Mouse (Mus musculus) thymus, postnatal 36 days (tissue): ENCODE data around the gene Aebp1.
"Not testable (repeated sequence)": the region's sequence is repeated elsewhere in the genome, so short reads cannot be mapped to it uniquely, and the experiment has no call there.

Experiments
- DNase-seq, 2 experiments: peaks; one replicate each; pipeline ENCODE4 v3.0.0; 2022; ENCODE audit warnings: mixed read lengths in 2 of 2

Gene Aebp1

DNA sequence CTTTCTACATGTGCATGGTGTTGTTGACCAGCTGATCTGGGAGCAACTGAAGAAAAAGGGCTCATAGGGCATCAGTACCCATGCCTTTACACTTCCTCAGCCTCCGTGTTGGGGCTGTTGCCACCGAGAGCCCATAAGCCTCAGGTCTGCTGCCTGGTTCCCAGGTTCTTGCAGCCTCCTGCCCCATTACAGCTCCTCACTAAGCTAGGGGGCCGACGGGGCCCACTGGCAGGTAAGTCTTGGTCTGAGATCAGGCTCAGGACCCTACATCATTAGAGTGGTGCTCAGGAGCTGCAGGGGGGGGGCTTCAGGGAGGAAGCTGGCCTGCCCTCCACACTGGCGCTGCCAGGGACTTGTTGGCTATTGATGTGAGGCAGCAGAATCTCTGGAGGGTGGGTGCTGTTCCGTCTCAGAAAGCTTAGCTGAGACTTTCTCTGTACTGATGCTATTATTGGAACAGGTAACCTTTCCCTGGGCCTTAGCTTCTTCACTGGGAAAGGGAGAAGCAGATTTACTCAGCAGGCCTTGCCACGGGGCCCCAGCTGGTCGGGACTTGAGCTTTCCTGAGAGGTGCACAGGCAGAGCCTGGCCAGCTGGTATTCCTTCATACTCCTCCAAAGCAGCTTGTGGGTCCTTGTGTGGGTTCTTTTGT lies 5.1 kb upstream of the Aebp1 start:
- DNase-seq, result no peak

DNA sequence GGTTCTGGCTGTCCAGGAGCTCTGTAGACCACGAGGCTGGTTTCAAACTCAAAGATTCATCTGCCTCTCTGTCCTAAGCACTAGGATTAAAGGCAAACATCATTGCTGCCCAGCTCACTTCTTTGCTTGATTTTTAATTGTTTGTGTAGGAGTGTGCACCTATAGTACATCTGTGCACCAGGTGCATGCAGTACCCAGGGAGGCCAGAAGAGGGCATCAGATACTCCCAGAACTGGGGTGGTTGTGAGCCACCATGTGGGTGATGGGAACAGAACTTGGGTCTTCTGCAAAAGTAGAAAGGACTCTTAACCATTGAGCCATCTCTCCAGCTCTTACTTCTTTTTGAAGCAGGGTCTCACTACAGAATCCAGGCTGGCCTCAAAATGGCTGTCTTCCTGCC lies 3.0 kb upstream of the Aebp1 start:
- no peak for DNase-seq

DNA sequence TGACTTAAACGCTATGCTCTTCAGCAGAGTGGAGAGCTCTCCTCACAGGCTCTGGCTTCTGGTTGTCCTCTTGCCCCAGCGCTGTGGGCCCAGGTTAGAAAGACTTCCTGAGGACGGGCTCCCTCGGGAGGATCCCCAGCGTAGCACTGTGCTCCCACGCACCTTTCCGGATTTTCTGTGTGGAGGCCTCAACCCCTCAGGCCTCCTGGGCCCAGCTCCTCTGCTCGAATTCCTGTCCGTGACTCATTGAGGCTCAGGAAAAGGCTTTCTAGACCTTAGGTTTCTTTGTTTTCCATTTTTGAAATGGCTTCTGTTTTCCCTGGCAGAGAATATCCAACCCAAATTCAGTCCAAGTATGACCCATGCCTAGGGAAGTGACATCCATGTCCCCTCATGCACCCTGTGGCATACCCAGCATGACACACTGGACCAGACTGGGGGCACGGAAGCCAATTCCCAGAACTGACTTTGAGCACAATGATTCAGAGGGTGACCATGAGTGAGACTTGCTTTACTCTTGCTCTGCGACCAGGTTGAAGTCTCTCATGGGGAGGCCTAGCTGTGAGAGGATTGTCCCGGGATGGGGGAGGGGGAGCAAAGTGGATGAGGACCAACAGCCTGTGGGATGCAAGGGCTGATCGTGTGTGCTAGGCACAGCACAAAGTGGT lies 1.7 kb upstream of the Aebp1 start:
- DNase-seq, result no peak

DNA sequence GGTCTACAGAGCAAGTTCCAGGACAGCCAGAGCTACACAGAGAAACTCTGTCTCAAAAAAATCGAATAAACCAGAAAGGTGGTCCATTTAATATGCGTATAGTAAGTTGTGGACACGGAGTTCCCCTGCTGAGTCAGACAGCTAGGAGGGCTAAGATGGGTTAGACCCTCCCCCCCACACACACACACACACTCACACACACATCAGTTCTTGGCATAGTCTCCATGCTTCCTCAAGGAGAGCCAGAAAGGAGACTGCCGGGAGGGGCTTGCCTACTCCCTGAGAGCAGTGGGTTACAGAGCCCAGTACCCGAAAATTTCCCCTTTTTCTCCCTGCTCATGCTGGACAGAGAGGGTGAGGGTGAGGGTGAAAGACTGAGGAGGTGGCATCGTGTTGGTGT lies 1.1 kb upstream of the Aebp1 start:
- no peak for DNase-seq

DNA sequence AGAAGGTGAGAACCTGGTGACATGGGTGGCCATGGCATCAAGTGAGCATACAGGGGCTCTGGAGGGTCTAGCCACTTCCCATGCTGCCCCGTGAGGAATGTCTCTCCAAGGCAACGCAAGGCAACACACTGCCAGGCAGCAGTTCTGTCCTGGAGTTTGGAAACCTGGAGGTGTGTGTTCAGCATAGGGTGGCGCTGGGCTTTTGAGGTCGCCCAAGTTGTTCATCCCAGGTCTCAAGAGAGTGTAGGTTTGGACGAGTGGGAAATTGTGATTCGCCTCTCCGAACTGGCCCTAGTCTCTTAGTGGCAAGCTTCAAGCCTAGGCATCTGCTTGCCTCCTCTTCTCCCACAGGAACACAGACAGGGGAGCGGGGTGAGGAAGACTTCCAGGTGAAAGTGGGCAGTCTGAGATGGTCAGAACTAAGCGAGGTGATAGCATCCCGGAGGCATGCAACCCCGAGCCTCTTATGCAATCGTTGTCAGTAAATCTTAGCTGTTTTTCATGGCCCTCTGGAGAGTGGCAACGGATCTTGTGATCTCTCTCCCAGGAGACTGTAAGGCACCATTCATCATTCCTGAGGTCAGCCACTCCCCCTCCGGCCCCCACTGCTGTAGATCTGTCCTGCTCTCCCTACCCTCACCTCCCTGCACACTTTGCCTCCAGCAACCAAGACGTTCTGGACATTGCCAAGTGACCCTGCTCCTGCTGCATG lies 803 bp downstream of the Aebp1 start:
- DNase-seq, result no peak

DNA sequence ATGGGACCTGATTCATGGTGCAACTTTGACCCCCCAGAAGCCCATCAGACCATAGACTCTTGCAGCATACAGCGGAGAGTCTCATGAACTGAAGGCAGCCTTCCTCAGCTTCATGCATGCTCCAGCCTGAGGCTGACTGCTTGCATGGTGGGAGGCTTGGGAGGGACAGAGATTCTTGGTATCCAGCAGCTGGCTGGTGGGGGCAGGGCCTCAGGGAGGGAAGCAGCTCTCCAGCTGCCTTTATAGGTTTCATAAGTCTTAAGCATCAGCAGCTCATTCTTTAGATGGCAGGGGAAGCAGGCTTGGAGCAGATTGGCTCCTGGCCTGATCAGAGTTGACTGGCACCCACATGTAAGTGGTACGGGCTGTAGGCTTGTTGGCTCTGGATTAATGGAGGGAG lies 5.4 kb downstream of the Aebp1 start:
- no peak for DNase-seq

DNA sequence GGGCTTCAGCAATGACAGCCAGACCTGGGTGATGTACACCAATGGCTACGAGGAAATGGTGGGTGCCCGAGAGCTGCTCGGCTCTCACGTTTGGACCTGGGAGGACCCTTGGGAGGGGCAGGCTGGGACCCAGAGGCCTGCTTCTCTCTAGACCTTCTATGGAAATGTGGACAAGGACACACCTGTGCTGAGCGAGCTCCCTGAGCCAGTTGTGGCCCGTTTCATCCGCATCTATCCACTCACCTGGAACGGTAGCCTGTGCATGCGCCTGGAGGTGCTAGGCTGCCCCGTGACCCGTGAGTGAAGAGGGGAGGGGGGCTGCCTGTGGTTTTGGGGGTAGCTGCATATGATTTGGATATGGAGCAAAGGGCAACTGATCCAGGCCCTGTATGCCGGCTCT lies 6.6 kb downstream of the Aebp1 start:
- DNase-seq, result no peak

DNA sequence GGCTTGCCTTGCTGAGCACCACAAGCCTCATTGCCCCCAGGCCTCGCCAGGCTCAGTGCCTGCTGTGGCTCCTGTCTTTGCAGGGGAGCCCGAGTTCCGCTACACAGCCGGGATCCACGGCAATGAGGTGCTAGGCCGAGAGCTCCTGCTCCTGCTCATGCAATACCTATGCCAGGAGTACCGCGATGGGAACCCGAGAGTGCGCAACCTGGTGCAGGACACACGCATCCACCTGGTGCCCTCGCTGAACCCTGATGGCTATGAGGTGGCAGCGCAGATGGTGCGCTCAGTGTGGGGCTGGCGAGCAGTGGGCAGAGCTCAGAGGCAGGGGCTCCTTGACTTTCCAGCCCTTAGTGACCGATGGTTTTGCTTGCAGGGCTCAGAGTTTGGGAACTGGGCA lies 7.6 kb downstream of the Aebp1 start:
- DNase-seq, result no peak

DNA sequence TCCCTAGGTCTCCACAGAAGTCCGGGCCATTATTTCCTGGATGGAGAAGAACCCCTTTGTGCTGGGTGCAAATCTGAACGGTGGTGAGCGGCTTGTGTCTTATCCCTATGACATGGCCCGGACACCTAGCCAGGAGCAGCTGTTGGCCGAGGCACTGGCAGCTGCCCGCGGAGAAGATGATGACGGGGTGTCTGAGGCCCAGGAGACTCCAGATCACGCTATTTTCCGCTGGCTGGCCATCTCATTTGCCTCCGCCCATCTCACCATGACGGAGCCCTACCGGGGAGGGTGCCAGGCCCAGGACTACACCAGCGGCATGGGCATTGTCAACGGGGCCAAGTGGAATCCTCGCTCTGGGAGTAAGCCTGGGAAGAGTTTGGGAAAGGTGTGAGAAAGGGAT lies 8.3 kb downstream of the Aebp1 start:
- DNase-seq, result no peak

DNA sequence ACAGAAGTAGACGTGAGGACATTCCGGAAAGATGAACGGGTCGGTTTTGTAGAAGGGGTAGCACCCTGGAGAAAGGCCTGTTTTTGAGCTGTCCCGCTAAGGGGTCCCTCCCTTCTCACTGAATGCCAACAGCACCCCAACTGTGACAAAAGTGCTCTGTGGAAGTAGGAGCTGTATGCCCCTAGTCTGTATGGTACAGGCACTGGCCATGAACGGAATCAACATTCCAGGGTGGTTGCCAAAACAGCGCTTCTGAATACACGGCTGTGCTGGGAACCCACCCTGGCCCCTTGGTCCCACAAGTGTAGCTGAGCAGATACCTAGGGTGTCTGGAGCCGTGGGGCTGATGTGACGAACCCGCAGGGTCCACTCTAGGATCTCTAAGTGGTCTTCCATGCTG lies 11.0 kb downstream of the Aebp1 start:
- DNase-seq, result no peak

DNA sequence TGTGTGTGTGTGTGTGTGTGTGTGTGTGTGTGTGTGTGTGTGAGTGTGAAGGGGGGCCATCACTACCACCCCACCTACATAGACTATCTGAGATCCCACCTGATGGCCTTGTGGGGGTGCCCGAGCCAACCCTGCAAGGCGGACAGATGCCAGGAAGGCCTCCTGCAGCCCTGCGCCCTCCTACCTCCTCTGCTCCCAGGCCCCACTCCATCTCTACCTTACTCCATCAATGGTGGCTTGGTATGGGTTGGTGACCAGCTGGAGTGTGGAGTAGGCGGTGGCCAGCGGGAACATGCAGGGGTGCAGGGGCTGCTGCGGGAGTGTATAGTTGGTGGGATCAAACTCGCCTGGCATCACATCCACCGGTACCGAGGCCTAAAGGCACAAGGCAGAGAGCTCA lies 11.4 kb downstream of the Aebp1 start:
- no peak for DNase-seq

DNA sequence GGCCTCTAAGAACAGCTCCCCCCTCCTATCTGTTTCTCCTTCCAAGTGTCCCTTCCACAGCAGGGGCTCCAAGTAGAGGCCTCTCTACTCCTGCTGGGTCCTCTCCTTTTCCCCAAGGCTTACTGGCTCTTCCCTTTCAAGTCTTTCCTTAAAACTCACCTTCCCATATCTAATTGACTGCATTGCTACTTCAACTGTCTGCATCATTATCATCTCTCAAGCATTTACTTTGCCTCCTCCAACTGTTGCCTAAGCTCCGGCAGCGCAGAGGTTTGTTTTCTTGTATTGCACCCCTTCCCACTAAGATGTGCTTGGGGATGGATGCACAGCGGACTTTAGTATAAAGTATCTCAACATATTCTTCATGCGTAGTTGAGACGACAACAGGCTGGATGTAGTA lies 15.7 kb downstream of the Aebp1 start:
- no peak for DNase-seq

DNA sequence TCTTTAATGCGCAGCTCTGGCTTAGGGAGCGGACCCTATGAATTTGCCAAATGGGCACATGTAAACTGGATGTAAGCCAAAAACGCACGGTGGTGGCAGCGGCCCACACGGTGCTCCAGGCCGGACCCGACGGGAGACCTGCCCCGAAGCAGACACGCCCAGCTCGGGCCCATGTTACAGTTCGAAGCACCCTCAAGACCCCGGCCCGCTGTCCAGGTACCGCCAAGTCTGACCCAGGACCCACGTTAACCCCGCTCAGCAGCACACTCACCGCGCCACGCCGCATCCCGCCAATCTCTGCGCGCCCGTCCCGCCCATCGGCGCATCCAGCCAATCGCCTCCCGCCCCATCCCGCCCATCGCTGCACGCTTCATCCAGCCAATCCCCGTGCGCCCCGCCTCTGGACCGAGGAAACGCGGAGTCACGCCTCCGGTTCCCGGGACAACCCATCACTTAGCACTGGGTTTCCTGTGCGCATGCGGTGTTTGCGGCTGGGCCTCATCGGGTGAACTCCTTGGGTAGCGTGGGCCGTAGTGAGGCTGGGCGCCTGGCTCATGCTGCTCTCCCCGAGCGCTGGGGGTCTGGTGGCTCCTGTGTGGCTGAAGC lies 16.3 kb downstream of the Aebp1 start, which contains the start of gene Pold2:
Gene Pold2 (minus strand): TSS at position 372 of the 606 bp plus-strand sequence.
- DNase-seq, result peak; percentile 96 to 98

DNA sequence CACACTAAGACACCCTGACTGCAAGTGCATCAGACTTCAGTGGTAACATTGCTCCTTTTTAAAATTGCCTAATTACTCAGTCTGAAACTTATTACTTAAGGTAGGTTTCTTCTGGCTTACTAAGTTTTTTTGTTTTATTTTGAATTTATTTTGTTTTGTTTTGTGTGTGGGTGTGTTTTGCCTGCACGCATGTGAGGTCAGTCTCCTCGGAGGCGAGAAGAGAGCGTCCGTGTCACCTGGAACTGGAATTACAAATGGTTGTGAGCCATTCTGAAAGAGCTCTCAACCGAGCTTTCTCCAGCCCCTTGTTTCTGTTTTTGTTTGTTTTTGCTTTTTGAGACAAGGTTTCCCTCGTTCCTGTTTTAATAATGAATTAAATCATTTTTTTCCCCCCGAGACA lies 16.9 kb downstream of the Aebp1 start:
- DNase-seq, result no peak

DNA sequence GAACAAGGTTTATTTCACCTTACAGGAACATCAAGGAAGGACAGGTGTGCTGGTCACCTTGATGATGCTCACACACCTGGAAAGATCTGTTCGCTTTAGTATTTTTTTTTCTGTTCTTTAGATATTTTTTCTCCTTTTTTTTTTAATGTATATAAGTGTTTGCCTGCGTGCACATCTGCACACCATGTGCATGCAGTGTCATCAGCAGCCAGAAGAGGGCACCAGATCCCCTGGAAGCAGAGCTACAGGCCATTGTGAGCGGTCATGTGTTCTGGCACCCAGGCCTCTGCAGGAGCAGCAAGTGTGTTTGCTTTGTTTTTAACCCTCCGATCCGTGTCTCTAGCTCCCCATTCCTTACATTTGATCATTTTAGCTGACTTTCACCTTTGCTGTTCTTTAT lies 18.2 kb downstream of the Aebp1 start:
- peak; percentile 55 to 56 for DNase-seq

DNA sequence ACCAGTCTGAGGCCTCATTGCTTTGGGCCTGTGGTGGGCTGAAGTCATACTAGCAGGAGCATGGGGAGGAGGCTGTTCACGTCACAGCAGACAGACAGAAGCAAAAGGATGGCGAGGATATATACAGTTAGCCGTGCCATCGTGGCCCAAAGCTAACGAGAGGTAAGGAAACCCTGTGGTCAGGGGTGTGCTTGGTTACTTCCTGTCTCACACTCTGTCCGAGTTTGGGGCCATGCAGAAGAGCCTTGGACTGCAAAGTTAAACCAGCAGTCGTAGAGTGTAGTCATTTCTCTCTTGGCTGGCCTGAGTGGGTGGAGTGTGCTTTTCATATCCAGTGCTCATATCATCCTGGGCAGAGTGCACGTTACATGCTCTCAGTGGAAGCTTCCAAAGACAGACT lies 20.8 kb downstream of the Aebp1 start:
- no peak for DNase-seq

DNA sequence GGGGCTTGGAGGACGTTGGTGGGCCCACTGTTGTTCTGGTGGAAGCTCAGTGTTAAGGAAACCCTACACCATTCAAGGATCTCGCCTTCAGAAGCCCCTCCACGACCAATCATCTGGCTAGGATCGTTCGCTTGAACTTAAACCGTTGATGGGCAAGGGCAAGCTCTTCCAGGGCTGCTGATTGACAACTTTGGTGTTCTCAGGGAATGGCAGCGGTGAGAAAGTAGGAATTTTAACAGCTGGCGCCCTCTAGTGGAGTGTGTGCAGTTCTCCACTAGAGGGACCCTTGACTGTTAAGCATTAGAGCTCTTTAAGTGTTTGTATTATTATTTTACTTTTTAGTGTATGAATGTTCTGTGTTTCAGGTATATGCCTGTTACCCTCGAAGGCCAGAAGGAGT lies 24.4 kb downstream of the Aebp1 start:
- peak; percentile 35 to 54 for DNase-seq

DNA sequence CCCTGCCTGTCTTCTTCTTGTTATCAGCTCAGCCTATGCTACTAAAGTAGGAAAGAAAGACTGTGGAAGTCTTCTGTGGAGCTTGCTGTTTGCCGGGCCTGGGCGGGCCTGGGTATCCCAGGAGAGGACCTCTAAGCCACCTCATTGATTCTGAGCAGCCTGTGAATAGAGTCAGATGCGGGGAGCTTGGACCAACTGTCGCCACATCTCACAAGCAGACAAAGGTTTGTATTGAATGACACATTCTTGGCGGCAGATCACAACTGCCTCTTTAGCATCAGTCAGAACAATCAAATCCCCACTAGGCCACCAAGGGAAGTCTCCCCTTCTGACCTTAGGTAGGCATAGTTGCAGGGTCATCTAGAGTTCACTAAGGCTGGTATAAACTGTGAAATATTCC lies 25.5 kb downstream of the Aebp1 start:
- no peak for DNase-seq

DNA sequence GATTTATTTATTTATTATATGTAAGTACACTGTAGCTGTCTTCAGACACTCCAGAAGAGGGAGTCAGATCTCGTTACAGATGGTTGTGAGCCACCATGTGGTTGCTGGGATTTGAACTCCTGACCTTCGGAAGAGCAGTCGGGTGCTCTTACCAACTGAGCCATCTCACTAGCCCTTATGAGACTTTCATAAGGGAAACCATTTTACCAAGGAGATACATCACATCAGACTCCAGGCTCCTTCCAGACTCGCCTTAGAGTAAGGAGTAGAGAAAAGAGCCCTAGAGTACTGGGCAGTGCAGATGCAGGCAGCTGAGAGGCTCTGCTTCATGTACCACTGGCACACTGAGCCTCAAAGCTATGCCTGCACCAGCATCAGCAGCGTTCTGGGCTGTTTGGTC lies 26.8 kb downstream of the Aebp1 start:
- not testable (repeated sequence) for DNase-seq

DNA sequence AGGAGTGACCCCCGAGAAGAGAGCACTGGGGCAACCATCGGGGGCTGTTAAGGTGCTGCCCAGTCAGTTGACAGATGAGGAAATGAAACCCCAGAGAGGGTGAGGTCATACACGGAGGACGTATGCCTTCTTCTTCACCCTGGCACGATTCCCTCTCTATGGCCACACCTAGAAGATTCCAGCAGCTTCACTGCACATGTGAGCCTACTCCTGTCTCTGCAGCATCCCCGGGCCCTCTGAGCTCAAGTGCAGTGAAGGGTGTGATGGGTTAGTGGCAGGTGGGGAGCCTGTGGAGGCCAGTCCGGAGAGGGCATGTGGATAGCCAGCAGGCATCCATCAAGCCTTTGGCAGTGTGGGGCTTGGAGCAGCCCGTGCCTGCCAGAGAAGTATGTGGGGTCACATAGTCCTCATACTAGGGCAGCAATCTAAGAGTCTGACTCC lies 30.4 kb downstream of the Aebp1 start:
- DNase-seq, result no peak

DNA sequence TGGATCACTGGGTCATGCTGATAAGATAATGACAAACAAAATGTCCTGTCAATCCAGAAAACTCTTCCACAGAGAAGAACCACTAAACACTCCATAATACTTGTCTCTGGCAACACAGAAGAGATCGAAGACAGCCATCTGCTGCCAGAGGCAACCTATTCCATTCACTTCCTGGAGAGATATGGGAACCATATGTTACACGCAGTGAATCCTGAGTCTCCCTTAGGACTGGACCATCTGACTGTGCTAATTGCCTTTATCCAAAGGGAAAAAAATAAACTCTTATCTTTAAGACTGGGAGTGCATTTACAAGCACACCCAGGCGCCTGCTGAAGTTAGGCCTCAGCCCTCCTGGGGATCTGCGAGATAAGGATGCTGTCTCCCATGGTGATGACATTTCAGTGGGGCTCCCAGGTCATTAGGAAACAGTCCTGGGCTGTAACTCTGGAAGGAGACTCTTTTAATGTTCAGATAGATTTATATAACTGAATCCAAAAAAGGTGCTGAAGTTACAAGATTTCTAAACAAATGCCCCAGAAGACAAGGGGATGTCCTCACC lies 31.1 kb downstream of the Aebp1 start:
- no peak for DNase-seq

DNA sequence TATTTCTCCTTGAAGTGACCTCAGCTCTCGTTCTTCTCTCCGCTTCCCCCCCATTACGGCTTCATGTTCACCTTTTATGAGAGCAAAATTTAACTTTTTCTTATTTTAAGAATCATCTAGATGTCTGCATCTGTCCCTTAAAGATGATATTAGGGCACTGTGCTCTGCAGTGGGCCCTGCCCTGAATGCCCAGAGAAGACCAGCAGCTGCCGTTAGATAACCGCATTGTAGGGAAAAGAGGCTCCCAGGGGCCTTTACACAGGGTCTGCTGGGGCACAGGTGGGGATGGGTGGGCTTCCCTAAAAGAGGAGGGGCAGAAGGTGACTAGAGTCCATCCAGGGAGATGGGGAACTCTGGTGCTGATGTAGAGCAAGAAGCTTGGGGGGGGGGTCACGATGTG lies 32.1 kb downstream of the Aebp1 start:
- DNase-seq, result no peak

DNA sequence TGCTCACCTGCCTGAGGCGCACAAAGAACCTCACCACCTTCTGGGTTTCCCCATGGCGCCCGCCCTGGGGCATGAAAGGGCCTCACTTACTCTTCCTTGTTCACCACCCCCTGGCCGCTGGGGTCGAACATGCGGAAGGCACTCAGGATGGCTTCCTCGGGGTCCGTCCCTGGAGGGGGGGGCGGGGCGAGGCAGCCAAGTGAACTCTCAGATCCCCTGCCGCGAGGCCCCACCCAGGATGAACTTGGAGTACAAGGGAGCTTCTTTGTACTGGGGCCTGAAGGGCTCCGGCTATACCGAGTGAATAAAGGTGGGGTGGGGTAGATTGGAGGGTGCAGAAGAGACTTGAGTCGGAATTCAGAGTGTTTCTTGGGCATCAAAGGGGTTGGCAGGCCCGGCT lies 35.5 kb downstream of the Aebp1 start:
- no peak for DNase-seq

DNA sequence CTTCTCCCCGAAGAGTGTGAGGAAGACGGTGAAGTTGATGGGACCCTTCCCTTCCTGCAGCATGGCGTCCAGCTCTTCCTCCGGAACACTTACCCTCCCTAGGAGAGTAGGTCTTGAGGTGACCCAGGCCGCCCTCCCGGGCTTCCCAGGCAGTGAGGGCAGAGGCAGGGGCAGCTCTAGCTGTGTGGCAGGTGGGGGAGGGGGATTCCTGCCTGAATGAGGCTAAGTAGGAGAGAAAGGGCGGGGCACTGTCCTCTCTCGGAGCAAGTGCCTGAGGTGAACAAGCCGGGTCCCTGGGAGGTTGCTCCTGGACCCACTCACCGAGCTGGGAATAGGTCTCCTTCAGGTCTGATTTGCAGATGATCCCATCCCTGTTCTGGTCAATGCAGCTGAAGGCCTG lies 36.1 kb downstream of the Aebp1 start:
- no peak for DNase-seq
